Mouse (Mus musculus): ENCODE measurements around the gene Samd1. TPM values are rescaled to one million over a fixed set of nuclear protein-coding genes. Genes with fewer than 3 reads are reported as not detected.

Samd1 gene
- total RNA-seq, 2 experiments from 2014 or later, result 24.8 to 30.3 TPM

Small RNA genes within 50 kb of the gene (microRNA-seq; reads per million reads assigned to microRNA genes)
- 0 to 0.50 reads per million in 2 experiments for gene Mir1199
- 1.5 to 2.2 reads per million in 2 experiments for gene Mir8111

Other genes with a start within 250 kb of the Samd1 start
- 10 to 100 TPM; 19.6 to 25.2 TPM for gene Adgrl1, start 97.6 kb upstream of the Samd1 start, total RNA-seq (2021)
- under 1 TPM in 1 of 2 experiments, not detected in 1; 0.32 TPM for gene Gm10644, start 42.5 kb upstream of the Samd1 start, total RNA-seq (2021)
- 1 to 10 TPM; 6.5 to 7.3 TPM for gene Asf1b, start 42.2 kb upstream of the Samd1 start, total RNA-seq (2021)
- gene Prkaca, start 24.7 kb upstream of the Samd1 start, total RNA-seq (2021), result 100 to 1,000 TPM; 490 to 518 TPM
- gene 1700067K01Rik, start 3.8 kb downstream of the Samd1 start, total RNA-seq (2021), result under 1 TPM in 1 of 2 experiments, not detected in 1; 0.47 TPM
- gene 2210011C24Rik, start 14.5 kb downstream of the Samd1 start, total RNA-seq (2021), result 1 to 10 TPM; 1.7 to 2.0 TPM
- 1 to 10 TPM in 1 of 2 experiments, under 1 TPM in 1; 0.99 to 1.1 TPM for gene Palm3, start 23.8 kb downstream of the Samd1 start, total RNA-seq (2021)
- gene Il27ra, start 44.9 kb downstream of the Samd1 start, total RNA-seq (2021), result under 1 TPM; 0.84 to 0.87 TPM
- gene Rln3, start 47.3 kb downstream of the Samd1 start, total RNA-seq (2021), result not detected
- gene Gm10643, start 67.5 kb downstream of the Samd1 start, total RNA-seq (2021), result 1 to 10 TPM; 1.6 to 1.9 TPM
- gene Rfx1, start 69.2 kb downstream of the Samd1 start, total RNA-seq (2021), result 1 to 10 TPM; 5.2 to 8.2 TPM
- 10 to 100 TPM in 1 of 2 experiments, 1 to 10 TPM in 1; 9.5 to 11.2 TPM for gene Dcaf15, start 107.1 kb downstream of the Samd1 start, total RNA-seq (2021)
- gene Podnl1, start 128.3 kb downstream of the Samd1 start, total RNA-seq (2021), result 1 to 10 TPM in 1 of 2 experiments, under 1 TPM in 1; 0.14 to 2.4 TPM
- gene Cc2d1a, start 150.3 kb downstream of the Samd1 start, total RNA-seq (2021), result 10 to 100 TPM; 12.5 to 13.9 TPM
- under 1 TPM; 0.32 to 0.54 TPM for gene 4930432K21Rik, start 150.4 kb downstream of the Samd1 start, total RNA-seq (2021)
- gene Nanos3, start 187.5 kb downstream of the Samd1 start, total RNA-seq (2021), result 1 to 10 TPM; 1.4 to 2.4 TPM
- 1 to 10 TPM; 7.9 to 8.5 TPM for gene Zswim4, start 239.4 kb downstream of the Samd1 start, total RNA-seq (2021)